Mouse (Mus musculus): ENCODE results near the gene 4930505A04Rik. TPM values are rescaled to one million over a fixed set of nuclear protein-coding genes. Genes with fewer than 3 reads are reported as not detected.

The 4930505A04Rik gene
- total RNA-seq, 2 experiments from 2014 or later = 0.42 to 1.1 TPM

GRCm38 (mm10) chr11:30443746-30444145 is 27.9 kb downstream of the 4930505A04Rik start:
- Histone ChIP-seq H3K27ac (no peak overlapping the region), H3K4me3 (no peak overlapping the region)
- DNase-seq (ENCODE audit: low spot score in 2 of 2) = no peak
- TF ChIP-seq CTCF (conservative IDR thresholded peaks at IDR 0.05) = no peak

GRCm38 (mm10) chr11:30433256-30433950 is 38.2 kb downstream of the 4930505A04Rik start:
- Histone ChIP-seq H3K27ac (no peak overlapping the region), H3K4me3 (no peak overlapping the region)
- TF ChIP-seq CTCF (conservative IDR thresholded peaks at IDR 0.05) = no peak
- no peak for DNase-seq (ENCODE audit: low spot score in 2 of 2)

- peak in 1 of 2 experiments; percentile 22 for DNase-seq (ENCODE audit: low spot score in 2 of 2)
- TF ChIP-seq CTCF (conservative IDR thresholded peaks at IDR 0.05) = peak; percentile 22; the same call in 1 of the 2 replicates
- H3K27ac ChIP-seq = peak overlapping the region; percentile 79
- H3K4me3 ChIP-seq = no peak overlapping the region
Observed at GRCm38 (mm10) chr11:30405581-30405980, 66.0 kb downstream of the 4930505A04Rik start.

GRCm38 (mm10) chr11:30404619-30405200 is 66.9 kb downstream of the 4930505A04Rik start:
- TF ChIP-seq CTCF (conservative IDR thresholded peaks at IDR 0.05) = no peak
- no peak for DNase-seq (ENCODE audit: low spot score in 2 of 2)
- peak overlapping the region; percentile 79 for H3K27ac ChIP-seq
- no peak overlapping the region for H3K4me3 ChIP-seq

- no peak for DNase-seq (ENCODE audit: low spot score in 2 of 2)
- TF ChIP-seq CTCF (conservative IDR thresholded peaks at IDR 0.05) = no peak
Observed at GRCm38 (mm10) chr11:30394351-30394750, 77.3 kb downstream of the 4930505A04Rik start.

GRCm38 (mm10) chr11:30383076-30383475 is 88.6 kb downstream of the 4930505A04Rik start:
- Histone ChIP-seq H3K27ac (no peak overlapping the region), H3K4me3 (no peak overlapping the region)
- no peak for DNase-seq (ENCODE audit: low spot score in 2 of 2)
- TF ChIP-seq CTCF (conservative IDR thresholded peaks at IDR 0.05) = no peak

More at GRCm38 (mm10) chr11:30394351-30394750, 77.3 kb downstream of the 4930505A04Rik start:
- no peak overlapping the region for H3K4me3 ChIP-seq
- no peak overlapping the region for H3K27ac ChIP-seq

Other genes starting within 250 kb of the 4930505A04Rik start
- gene Sptbn1, start 203.7 kb downstream of the 4930505A04Rik start, total RNA-seq (2021) = 100 to 1,000 TPM; 564 to 576 TPM
- gene Acyp2, start 177.8 kb upstream of the 4930505A04Rik start, total RNA-seq (2021) = 10 to 100 TPM; 21.2 to 22.4 TPM

Data from layer of hippocampus, adult 2 months (tissue).